Mouse (Mus musculus) liver, adult 2 months (tissue): ENCODE data around the gene 4933407L21Rik.

Experiments
- CTCF ChIP-seq: fragments of 200-500 bp; IDR thresholded peaks from 2 replicates; pipeline ENCODE4 v1.5.1; 2011; ENCODE audit warnings: low read depth, low read length, control low read depth
- POLR2A ChIP-seq: fragments of 200-500 bp; IDR thresholded peaks from 2 replicates; pipeline ENCODE4 v1.6.1; 2011; ENCODE audit warnings: low read length, control low read depth; ENCODE audit not compliant: insufficient read depth; ENCODE audit errors: extremely low read depth

DNA sequence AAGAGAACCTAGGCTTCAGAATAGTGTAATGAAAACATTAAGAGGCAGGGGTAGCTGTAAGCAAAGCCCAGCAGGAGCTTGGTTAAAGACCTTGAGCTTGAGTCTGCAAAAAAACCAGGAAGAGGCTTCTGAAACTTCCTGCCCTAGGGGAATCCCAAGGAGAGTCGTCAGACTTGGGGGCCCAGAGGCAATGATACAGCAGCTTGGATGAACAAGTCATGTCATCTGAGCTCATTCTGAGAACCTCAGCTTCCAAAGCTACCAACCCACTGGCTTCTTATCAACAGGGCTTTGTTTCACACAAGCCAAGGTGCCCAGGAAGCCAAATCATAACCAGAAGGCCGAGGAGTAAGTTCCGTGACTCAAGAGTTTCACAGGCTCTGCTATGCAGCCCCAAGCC lies 57.5 kb downstream of the 4933407L21Rik start:
- no peak for TF ChIP-seq CTCF
- no peak for TF ChIP-seq POLR2A
